Mouse (Mus musculus) E14TG2a.4 (cell line): ENCODE measurements around the gene Tmem263.

Experiments
- H3K27me3 ChIP-seq: 2 replicates; pipeline ENCODE4 v1.6.1; 2014; ENCODE audit warnings: low read length, control low read depth; ENCODE audit not compliant: insufficient read depth
- H3K36me3 ChIP-seq: 2 replicates; pipeline ENCODE4 v1.6.1; 2014; ENCODE audit warnings: low read length, control low read depth; ENCODE audit not compliant: insufficient read depth
- H3K4me1 ChIP-seq: replicated peaks from 2 replicates; pipeline ENCODE4 v1.6.1; 2014; ENCODE audit warnings: low read depth, low read length, control low read depth
- H3K4me3 ChIP-seq: replicated peaks from 2 replicates; pipeline ENCODE4 v1.5.1; 2014; ENCODE audit warnings: mild to moderate bottlenecking, low read length
- H3K9me3 ChIP-seq: 2 replicates; pipeline ENCODE4 v1.6.1; 2014; ENCODE audit warnings: low read length, control low read depth
- CTCF ChIP-seq: conservative IDR thresholded peaks from 2 replicates; pipeline ENCODE4 v1.5.1; 2014; ENCODE audit warnings: low read length
- NANOG ChIP-seq: IDR thresholded peaks from 2 replicates; pipeline ENCODE4 v1.6.1; 2014; ENCODE audit warnings: borderline replicate concordance, low read length, mixed read lengths
- POU5F1 ChIP-seq: IDR thresholded peaks from 2 replicates; pipeline ENCODE4 v1.6.1; 2014; ENCODE audit warnings: low read length, borderline replicate concordance

Gene Tmem263

GRCm38 (mm10) chr10:85102247-85103084 lies at the start of gene Tmem263, which contains the start of gene Fhl4:
Gene Tmem263, plus strand, starts transcription at chr10:85102627.
Gene Fhl4, minus strand, starts transcription at chr10:85102495.
- Histone ChIP-seq H3K4me1 (peaks cover 34% of the 10 kb centered on the region), H3K4me3 (peak within 1 kb of the TSS; percentile 90), H3K27me3 (no peaks in the 10 kb centered on the region), H3K9me3 (no peaks in the 10 kb centered on the region), H3K36me3 (peaks cover 5% of the 10 kb centered on the region; the same call in 1 of the 2 replicates)
- TF ChIP-seq NANOG (no peak), CTCF (no peak)

DNA sequence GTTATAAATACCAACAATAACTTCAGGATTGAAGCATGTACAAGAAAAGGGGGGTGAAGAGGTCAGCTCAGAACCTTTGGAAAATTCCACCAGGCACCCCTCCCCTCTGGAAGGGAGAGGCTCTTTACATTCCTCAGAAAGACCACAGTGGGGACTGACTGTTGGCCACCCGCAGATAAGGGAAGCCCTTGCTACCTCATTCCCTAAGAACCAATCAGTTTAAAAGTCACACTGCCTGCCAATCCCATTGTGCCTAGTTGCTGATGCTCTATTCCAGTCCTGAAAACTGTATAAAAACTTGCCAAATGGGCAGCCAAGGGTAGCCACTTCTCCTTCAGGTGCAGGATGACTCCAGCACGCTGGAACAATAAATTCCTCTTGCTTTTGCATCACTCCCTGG lies 47.6 kb upstream of the Tmem263 start:
- H3K27me3 ChIP-seq: no peaks in the 10 kb centered on the region
- TF ChIP-seq CTCF: no peak
- no peak for TF ChIP-seq POU5F1
- no peak for TF ChIP-seq NANOG
- H3K4me1 ChIP-seq: peaks cover 41% of the 10 kb centered on the region
- H3K36me3 ChIP-seq: peaks cover 9% of the 10 kb centered on the region; the same call in 1 of the 2 replicates
- H3K9me3 ChIP-seq: peaks cover 70% of the 10 kb centered on the region
- H3K4me3 ChIP-seq: no peak overlapping the region

DNA sequence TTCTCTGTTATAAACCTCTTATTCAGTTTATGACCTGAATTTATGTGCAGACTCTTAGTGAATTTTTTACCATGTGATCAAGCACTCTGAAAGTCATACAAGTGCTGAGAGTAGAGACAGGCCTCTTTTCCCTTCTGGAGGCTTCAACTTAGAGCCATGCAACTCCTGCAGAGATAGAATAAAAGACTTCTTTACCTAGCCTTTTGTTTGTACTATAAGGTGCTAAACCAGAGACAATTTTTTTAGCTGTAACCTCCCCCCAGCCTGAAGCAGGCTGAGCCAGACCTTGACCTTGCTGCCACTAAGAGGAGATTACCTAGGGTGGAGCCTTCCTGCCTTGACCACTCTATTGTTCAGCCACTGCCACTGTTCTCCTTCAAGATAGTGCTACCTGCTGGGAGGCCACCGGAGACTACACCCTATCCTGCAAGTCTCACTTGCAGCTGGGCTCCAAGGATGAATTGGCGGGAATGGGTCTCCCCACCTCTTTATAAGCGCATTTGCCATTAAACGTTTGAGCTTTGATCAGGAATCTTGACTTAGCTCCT lies 30.7 kb upstream of the Tmem263 start:
- peak; percentile 83 for TF ChIP-seq NANOG
- TF ChIP-seq CTCF: no peak
- Histone ChIP-seq H3K36me3 (peaks cover 15% of the 10 kb centered on the region; the same call in 1 of the 2 replicates), H3K4me1 (peaks cover 52% of the 10 kb centered on the region), H3K9me3 (peaks cover 66% of the 10 kb centered on the region), H3K27me3 (no peaks in the 10 kb centered on the region), H3K4me3 (0 out of 2 replicates have a peak overlapping the region, but pooled peaks have one; percentile 21)

DNA sequence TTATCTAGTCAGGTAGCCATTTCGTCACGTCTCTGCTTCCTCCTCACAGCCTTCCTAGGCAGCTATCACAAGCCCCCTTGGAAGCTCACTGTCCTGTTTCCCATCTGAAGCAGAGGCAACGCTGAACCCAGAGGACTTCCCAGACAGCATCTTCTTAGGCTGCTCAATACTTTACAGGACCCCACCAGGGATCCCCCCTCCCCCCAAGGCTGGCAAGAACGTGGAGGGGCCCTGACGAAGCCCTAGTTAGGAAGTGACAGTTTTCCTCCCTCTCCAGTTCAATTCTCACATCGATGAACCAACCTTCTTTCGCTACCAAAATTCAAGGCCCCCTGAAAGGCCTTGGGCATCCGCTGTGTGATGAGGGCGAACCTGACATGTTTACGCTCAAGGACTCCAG lies 586 bp upstream of the Tmem263 start:
- H3K4me3 ChIP-seq: peak overlapping the region; percentile 90
- TF ChIP-seq POU5F1 (no peak), CTCF (no peak)
- H3K36me3 ChIP-seq: peaks cover 5% of the 10 kb centered on the region; the same call in 1 of the 2 replicates
- peaks cover 34% of the 10 kb centered on the region for H3K4me1 ChIP-seq
- no peaks in the 10 kb centered on the region for H3K27me3 ChIP-seq
- H3K9me3 ChIP-seq: no peaks in the 10 kb centered on the region

DNA sequence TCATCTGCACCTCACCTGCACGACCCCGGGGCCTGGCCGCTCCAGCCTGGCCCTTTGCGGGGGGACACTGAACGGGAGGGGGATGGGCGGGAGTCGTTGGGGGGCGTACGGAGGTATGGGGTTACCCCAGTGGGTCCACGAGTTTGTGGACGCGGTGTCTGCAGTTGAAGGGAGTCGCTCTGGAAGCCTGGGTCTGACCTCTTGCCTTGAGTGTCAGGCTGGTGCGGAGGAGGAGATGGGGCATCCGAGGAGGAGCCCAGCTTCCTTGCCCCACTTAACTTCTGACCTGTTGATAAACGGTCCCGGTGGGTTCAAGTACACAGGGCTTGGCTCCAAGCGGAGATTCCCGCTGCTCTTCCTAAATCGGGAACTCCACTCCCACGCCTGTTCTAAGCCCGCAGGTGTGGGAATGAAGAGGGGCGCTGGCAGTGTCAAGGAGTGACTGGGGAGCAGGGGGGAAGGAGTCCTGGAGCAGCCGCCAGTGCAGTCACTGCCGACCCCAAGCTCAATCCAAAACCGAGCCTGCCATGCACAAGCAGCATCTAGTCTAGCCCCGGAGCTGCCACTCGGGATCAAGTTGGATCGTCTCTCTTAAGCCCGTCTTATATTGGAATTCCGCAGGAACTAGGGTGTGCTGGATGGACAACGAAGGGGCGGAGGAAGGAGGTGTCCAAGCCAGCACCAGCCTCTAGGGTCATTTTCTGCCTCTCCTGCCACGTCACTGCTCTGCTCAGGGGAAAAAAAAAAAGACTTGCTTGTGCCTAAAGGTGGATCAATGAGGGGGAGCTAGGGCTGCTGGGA lies 858 bp downstream of the Tmem263 start:
- peaks cover 5% of the 10 kb centered on the region; the same call in 1 of the 2 replicates for H3K36me3 ChIP-seq
- H3K27me3 ChIP-seq: no peaks in the 10 kb centered on the region
- H3K4me3 ChIP-seq: peak overlapping the region; percentile 90
- TF ChIP-seq POU5F1 (no peak), NANOG (no peak), CTCF (no peak)
- no peaks in the 10 kb centered on the region for H3K9me3 ChIP-seq
- H3K4me1 ChIP-seq: peaks cover 34% of the 10 kb centered on the region

DNA sequence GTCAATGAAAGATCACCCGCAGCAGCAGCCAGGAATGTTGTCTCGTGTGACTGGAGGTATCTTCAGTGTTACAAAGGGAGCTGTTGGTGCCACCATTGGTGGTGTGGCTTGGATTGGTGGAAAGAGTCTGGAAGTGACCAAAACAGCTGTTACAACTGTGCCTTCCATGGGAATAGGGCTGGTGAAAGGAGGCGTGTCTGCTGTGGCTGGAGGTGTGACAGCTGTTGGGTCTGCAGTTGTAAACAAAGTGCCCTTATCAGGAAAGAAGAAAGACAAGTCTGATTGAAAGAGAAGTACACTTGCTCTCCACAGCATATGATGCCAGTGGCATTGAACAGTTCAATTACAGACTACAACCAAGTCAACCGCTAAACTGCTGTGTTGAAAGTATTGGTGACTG lies 12.0 kb downstream of the Tmem263 start:
- H3K27me3 ChIP-seq: no peaks in the 10 kb centered on the region
- H3K4me3 ChIP-seq: no peak overlapping the region
- TF ChIP-seq CTCF (no peak), NANOG (no peak), POU5F1 (no peak)
- no peaks in the 10 kb centered on the region for H3K9me3 ChIP-seq
- H3K36me3 ChIP-seq: peaks cover 54% of the 10 kb centered on the region
- no peaks in the 10 kb centered on the region for H3K4me1 ChIP-seq

- Histone ChIP-seq H3K4me3 (no peak overlapping the region), H3K9me3 (no peaks in the 10 kb centered on the region), H3K36me3 (peaks cover 56% of the 10 kb centered on the region), H3K27me3 (no peaks in the 10 kb centered on the region), H3K4me1 (peaks cover 28% of the 10 kb centered on the region)
- TF ChIP-seq POU5F1 (no peak), NANOG (no peak), CTCF (no peak)
These were observed 22.8 kb downstream of the Tmem263 start for GRCm38 (mm10) chr10:85125184-85125583.

DNA sequence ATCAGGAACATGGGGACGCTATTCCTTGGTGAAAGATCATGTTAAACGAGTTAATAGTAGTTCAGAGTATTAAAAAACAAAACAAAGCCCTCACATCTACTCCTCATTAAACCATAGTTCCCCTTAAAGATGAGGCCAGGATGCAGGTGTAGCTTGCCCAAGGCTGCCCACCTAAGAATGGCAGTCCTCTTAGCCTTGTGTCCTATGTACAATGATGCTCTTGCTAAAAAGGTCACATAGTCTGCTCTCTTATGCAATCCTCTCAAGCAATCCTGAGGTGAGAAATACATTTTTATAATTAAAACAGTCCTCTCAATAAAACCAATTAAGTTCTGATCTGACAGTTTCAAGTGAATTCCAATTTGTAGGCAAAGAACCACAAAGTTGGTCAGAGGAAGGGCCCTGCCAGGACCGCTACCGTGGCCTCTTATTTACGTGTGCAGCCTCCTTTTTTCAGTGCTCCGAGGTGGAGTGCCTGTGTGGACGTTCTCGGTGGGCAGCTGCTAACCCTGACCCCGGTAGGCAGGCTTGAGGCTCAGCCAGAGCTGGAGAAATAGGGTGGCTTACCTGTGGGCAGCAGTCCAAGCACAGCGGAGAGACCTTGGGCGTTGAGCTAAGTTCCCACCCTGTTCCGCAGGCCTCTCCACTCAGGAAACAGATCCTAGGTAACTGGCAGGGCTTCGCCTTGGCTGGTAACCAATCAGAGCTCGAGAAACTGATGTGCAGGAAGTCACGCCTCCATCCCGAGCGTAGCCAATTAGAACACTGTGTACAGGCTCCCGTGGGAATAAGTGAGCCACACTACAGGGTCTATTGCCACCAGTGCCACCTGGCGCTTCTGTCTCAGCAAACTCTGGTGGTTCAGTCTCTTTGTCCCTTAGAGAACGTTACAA lies 25.2 kb downstream of the Tmem263 start, which contains the start of gene Mterf2:
Mterf2 (minus strand) TSS at position 633 of the 893 bp plus-strand sequence.
- peaks cover 50% of the 10 kb centered on the region for H3K36me3 ChIP-seq
- no peaks in the 10 kb centered on the region for H3K27me3 ChIP-seq
- H3K9me3 ChIP-seq: no peaks in the 10 kb centered on the region
- peaks cover 28% of the 10 kb centered on the region for H3K4me1 ChIP-seq
- peak within 1 kb of the TSS; percentile 89 for H3K4me3 ChIP-seq
- TF ChIP-seq POU5F1 (no peak), CTCF (no peak), NANOG (peak; percentile 30; the same call in 1 of the 2 replicates)
